Mouse (Mus musculus) liver, adult (tissue): Measurements from ENCODE around the gene Mrpl55.

Experiments
- GATA4 ChIP-seq: IDR thresholded peaks from 2 replicates; pipeline ENCODE4 v1.6.1; 2014; ENCODE audit warnings: mild to moderate bottlenecking, low read length; ENCODE audit not compliant: insufficient replicate concordance

The Mrpl55 gene

DNA sequence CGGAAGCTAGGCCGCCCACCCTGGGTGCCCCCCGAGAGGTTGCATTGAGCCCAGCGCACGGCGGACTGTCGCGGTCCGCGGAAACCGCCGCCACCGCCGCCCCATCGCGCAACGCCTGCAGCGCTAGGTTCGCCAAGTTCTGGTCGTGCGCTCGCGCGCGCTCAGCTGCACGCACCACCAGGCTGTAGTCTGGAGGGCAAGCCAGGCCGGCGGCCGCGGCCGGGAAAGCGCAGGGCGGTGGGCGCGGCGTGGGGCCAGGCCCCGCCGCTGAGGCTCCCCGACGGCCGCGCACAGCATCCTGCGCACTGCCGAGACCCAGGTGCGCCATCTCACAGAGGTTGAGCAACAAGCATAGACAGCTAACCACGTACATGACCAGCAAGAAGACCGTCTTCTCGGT is 25.8 kb upstream of the Mrpl55 start:
- TF ChIP-seq GATA4, result no peak

GRCm38 (mm10) chr11:59176921-59177320 is 25.4 kb upstream of the Mrpl55 start:
- TF ChIP-seq GATA4, result no peak

- TF ChIP-seq GATA4, result no peak
Observed at GRCm38 (mm10) chr11:59182864-59183331, 19.4 kb upstream of the Mrpl55 start, which contains the start of gene Gjc2. Gjc2 (minus strand) TSS chr11:59183213.

DNA sequence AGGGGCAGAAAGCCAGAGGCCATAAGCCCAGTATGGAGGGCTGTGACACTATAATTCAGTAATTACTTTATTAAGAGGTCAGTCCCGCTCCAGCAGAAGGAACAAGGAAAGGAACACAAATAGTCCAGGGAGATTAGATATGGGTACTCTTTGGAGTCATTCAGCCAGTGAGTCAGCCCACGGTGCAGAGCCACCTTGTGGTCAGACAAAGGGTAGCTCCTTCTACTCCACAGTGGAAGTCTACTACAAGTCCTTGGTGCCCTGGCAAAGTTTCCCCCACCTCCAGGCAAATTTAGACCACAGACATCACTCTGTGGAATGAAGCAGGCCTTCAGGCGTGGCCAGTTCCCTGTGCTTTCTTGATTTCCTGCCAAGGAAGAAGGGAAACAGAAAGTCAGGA is 18.5 kb upstream of the Mrpl55 start:
- TF ChIP-seq GATA4, result peak; percentile 88; the same call in 1 of the 2 replicates

GRCm38 (mm10) chr11:59185490-59185889 is 16.8 kb upstream of the Mrpl55 start:
- no peak for TF ChIP-seq GATA4

GRCm38 (mm10) chr11:59187706-59188105 is 14.6 kb upstream of the Mrpl55 start:
- TF ChIP-seq GATA4, result no peak

GRCm38 (mm10) chr11:59191231-59192058 is 10.8 kb upstream of the Mrpl55 start:
- TF ChIP-seq GATA4, result peak; percentile 39; the same call in 1 of the 2 replicates

DNA sequence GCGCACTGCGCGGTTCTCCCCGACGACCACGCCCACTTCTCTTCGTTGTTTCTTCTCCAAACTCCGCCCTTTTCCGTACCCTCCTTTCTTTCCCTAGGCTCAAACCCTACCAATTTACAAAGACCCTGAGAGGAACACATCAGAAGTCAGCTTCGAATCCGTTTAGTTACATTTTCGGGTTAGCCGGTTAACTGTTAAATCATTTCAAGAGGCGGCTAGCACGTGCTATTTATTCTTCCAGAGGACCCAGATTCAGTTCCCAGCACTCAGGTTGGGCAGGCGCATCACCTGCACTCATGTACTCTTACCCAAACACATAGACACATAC is 10.3 kb upstream of the Mrpl55 start, which contains the start of gene Guk1:
TSS of gene Guk1 (minus strand) at position 154 of the 328 bp plus-strand sequence.
- no peak for TF ChIP-seq GATA4

GRCm38 (mm10) chr11:59196230-59196629 is 6.1 kb upstream of the Mrpl55 start:
- no peak for TF ChIP-seq GATA4

- TF ChIP-seq GATA4, result no peak
Observed at GRCm38 (mm10) chr11:59201216-59202002, 877 bp upstream of the Mrpl55 start.

DNA sequence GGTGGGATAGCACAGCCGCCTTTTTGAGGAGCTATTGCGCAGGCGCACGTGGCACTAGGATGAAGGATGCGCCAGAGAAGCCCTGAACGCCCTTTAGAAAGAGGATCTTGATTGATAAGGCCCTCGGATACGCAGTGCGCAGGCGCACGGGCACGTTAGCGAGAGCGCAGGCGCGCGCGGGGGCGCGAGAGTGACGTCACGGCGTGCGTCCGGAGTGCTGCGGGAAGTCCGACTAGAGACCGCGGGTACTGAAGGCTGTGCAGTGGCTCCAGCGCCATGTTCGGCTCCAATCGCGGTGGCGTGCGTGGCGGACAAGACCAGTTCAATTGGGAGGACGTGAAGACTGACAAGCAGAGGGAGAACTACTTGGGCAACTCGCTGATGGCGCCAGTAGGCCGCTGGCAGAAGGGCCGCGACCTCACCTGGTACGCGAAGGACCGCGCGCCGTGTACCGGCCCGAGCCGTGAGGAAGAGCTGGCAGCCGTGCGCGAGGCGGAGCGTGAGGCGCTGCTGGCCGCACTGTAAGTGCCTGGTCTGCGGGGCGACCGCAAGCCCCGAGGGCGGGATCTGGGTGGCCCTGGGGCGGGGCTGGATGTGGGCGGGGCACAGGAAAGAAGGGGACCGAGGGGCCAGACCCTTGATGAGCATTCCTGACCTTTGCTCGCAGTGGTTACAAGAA is 6.0 kb downstream of the Mrpl55 start, which contains the start of gene 2310033P09Rik:
TSS of gene 2310033P09Rik (plus strand) at position 169 of the 679 bp plus-strand sequence.
- peak; percentile 98; the same call in 1 of the 2 replicates for TF ChIP-seq GATA4

DNA sequence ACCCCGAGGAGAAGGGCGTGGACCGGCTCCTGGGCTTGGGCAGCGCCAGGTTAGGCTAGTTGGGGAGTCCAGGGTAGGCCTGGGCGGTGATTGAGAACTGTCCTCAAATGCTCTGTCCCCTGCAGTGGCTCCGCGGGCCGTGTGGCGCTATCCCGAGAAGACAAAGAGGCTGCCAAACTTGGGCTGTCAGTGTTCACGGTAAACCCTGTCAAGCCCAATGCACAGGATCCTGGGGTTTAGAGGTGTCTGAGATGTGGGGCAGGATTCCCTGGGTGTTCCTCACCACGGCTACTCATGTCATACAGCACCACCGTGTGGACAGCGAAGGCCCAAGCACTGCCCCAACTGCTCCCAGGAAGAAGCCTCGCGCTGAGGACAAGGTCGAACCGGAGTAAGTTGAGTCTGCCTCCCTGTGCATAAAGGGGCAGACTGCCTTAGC is 6.7 kb downstream of the Mrpl55 start:
- no peak for TF ChIP-seq GATA4

GRCm38 (mm10) chr11:59209580-59209979 is 7.3 kb downstream of the Mrpl55 start:
- TF ChIP-seq GATA4, result no peak

- no peak for TF ChIP-seq GATA4
Observed at GRCm38 (mm10) chr11:59210020-59210419, 7.7 kb downstream of the Mrpl55 start.

DNA sequence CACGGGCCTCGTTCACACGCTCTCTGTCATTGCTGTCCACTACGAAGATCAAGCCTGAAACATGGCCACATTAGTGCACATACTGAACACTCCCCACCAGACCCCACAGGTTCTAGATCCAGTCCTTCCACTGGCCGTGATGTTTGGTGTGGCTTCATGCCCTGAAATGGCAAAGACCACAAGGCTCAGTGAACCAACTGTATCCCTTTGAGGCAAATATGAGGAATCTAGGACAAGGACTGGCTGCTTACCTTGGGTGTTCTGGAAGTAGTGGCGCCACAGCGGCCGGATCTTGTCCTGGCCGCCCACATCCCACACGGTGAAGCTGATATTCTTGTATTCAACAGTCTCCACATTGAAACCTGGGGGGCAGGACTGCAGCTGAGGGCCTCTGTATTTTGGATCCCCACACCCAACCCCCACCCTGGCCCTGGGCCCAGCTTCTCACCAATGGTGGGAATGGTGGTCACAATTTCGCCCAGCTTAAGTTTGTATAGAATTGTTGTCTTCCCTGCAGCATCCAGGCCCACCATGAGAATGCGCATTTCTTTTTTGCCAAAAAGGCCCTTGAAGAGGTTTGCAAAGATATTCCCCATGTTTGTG is 10.7 kb downstream of the Mrpl55 start:
- TF ChIP-seq GATA4, result no peak
